Mouse (Mus musculus) spleen, adult 2 months (tissue): ENCODE results near the gene Tuba1c. TPM values are rescaled to one million over a fixed set of nuclear protein-coding genes. Genes with fewer than 3 reads are reported as not detected.

Experiments used
- DNase-seq, 2 experiments: peaks; one replicate each; pipeline versions ENCODE4 v3.0.0 to v3.0.0-alpha.2; 2012 to 2021; ENCODE audit warnings: low spot score in 2 of 2, low read depth in 1 of 2
- H3K27ac ChIP-seq: fragments of 200-500 bp; 2 replicates; pipeline ENCODE4 v1.5.1; 2012; ENCODE audit warnings: low read length, inconsistent platforms; ENCODE audit not compliant: insufficient read depth
- H3K27me3 ChIP-seq: fragments of 200-500 bp; 2 replicates; pipeline ENCODE4 v1.6.1; 2012; ENCODE audit warnings: mild to moderate bottlenecking, moderate library complexity, low read length, inconsistent platforms; ENCODE audit not compliant: control insufficient read depth, insufficient read depth
- H3K36me3 ChIP-seq: fragments of 200-500 bp; 2 replicates; pipeline ENCODE4 v1.6.1; 2012; ENCODE audit warnings: mild to moderate bottlenecking, low read length, inconsistent platforms; ENCODE audit not compliant: control insufficient read depth, insufficient read depth
- H3K4me1 ChIP-seq: fragments of 200-500 bp; 2 replicates; pipeline ENCODE4 v1.6.1; 2011; ENCODE audit warnings: inconsistent platforms; ENCODE audit not compliant: control insufficient read depth, insufficient read depth, insufficient read length
- H3K4me3 ChIP-seq: fragments of 200-500 bp; 2 replicates; pipeline ENCODE4 v1.5.1; 2011; ENCODE audit warnings: mild to moderate bottlenecking, inconsistent platforms; ENCODE audit not compliant: insufficient read depth, insufficient read length; ENCODE audit errors: extremely low read depth
- CTCF ChIP-seq: fragments of 200-500 bp; IDR thresholded peaks from 2 replicates; pipeline ENCODE4 v1.5.1; 2011; ENCODE audit warnings: mild to moderate bottlenecking, inconsistent platforms; ENCODE audit not compliant: insufficient read depth, insufficient read length, insufficient replicate concordance; ENCODE audit errors: extremely low read depth
- POLR2A ChIP-seq: fragments of 200-500 bp; IDR thresholded peaks from 2 replicates; pipeline ENCODE4 v1.6.1; 2011; ENCODE audit warnings: low read depth, low read length, inconsistent platforms
- WGBS: fragments of 180-500 bp; shearing (Covaris S2); methylation state at CpG from one replicate; pipeline ENCODE4 v1.1.7; 2018; 5-methylcytosine and 5-hydroxymethylcytosine counted together
- polyA plus RNA-seq: library from polyadenylated mRNA; depleted of rRNA; stranded (reverse); fragments of >200 nt; gene quantifications from 2 replicates; pipeline ENCODE4 v1.2.3, GENCODE M21; 2012

Gene Tuba1c
- polyA plus RNA-seq, 1 experiment: 119 TPM

GRCm38 (mm10) chr15:99079804-99080203 is 50.1 kb downstream of the Tuba1c start:
- no peak overlapping the region for H3K27ac ChIP-seq
- no peak for DNase-seq
- TF ChIP-seq POLR2A (no peak), CTCF (no peak)
- H3K36me3 ChIP-seq: no peaks in the 10 kb centered on the region
- H3K4me3 ChIP-seq: no peak overlapping the region
- H3K27me3 ChIP-seq: no peaks in the 10 kb centered on the region
- H3K4me1 ChIP-seq: peaks cover 3% of the 10 kb centered on the region
- 73% methylated on average over 3 of the region's 3 CpGs for WGBS

- no peak for DNase-seq
- Histone ChIP-seq H3K4me1 (peaks cover 1% of the 10 kb centered on the region; the same call in 1 of the 2 replicates), H3K27ac (no peak overlapping the region), H3K27me3 (peaks cover 5% of the 10 kb centered on the region), H3K36me3 (no peaks in the 10 kb centered on the region), H3K4me3 (no peak overlapping the region)
- 96% methylated on average over 12 of the region's 12 CpGs for WGBS
- TF ChIP-seq CTCF: no peak
- no peak for TF ChIP-seq POLR2A
Observed at GRCm38 (mm10) chr15:99082322-99082721, 52.6 kb downstream of the Tuba1c start.

- WGBS: 94% methylated on average over 16 of the region's 16 CpGs
- no peak for TF ChIP-seq CTCF
- no peak for TF ChIP-seq POLR2A
- Histone ChIP-seq H3K36me3 (no peaks in the 10 kb centered on the region), H3K27me3 (peaks cover 10% of the 10 kb centered on the region), H3K4me1 (peaks cover 4% of the 10 kb centered on the region; the same call in 1 of the 2 replicates), H3K27ac (no peak overlapping the region), H3K4me3 (no peak overlapping the region)
- no peak for DNase-seq
Observed at GRCm38 (mm10) chr15:99082840-99083239, 53.1 kb downstream of the Tuba1c start.

DNA sequence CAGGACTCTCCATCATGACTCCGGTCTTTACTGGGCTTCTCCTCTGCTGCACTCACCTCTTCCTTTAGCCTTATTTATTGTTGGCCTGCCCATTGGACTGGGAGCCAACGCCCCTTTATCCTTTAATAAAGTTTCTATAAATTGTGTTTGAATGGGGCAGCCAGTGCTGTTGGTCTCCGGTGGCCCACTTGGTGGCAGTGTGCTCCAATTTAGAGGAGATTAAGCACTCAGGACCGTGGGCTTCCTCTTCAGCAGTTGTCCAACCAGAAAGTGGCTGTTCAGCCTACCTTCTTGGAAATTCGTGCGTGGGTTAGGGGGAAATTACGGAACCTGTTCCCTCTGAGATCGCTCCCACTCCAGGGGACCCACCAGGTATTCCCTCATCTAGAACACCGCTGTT is 53.6 kb downstream of the Tuba1c start:
- H3K27ac ChIP-seq: no peak overlapping the region
- no peak overlapping the region for H3K4me3 ChIP-seq
- 67% methylated on average over 9 of the region's 9 CpGs for WGBS
- peaks cover 14% of the 10 kb centered on the region for H3K27me3 ChIP-seq
- DNase-seq: peak in 1 of 2 experiments; percentile 34
- TF ChIP-seq CTCF (peak; percentile 43; the same call in 1 of the 2 replicates), POLR2A (no peak)
- H3K4me1 ChIP-seq: peaks cover 4% of the 10 kb centered on the region; the same call in 1 of the 2 replicates
- no peaks in the 10 kb centered on the region for H3K36me3 ChIP-seq

- H3K4me3 ChIP-seq: no peak overlapping the region
- H3K4me1 ChIP-seq: peaks cover 4% of the 10 kb centered on the region; the same call in 1 of the 2 replicates
- TF ChIP-seq POLR2A: no peak
- no peaks in the 10 kb centered on the region for H3K36me3 ChIP-seq
- WGBS: 31% methylated on average over 11 of the region's 11 CpGs
- H3K27ac ChIP-seq: no peak overlapping the region
- H3K27me3 ChIP-seq: peaks cover 16% of the 10 kb centered on the region
- DNase-seq: no peak
Observed at GRCm38 (mm10) chr15:99083867-99084557, 54.3 kb downstream of the Tuba1c start.

DNA sequence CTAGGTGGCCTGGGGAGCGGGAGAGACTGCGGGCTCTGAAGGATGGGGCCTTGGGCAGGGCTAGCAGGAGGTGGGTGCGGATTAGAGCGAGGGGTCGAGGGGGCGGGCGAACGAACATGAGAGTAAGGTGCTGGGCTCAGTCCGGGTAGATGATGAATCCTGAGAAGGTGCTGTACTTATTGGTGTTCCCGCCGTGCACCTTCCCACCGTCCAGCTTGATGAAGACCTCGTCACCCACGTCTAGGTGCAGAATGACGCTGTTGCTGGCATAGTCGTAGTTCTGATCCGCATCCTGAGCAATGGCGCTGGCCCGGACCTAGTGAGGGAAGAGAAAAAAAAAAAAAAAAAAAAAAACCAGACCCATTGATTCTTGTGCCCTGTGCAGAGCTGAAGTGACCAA is 54.9 kb downstream of the Tuba1c start:
- no peak for DNase-seq
- TF ChIP-seq CTCF: no peak
- no peak for TF ChIP-seq POLR2A
- Histone ChIP-seq H3K36me3 (no peaks in the 10 kb centered on the region), H3K4me3 (no peak overlapping the region), H3K27ac (no peak overlapping the region), H3K4me1 (peaks cover 4% of the 10 kb centered on the region; the same call in 1 of the 2 replicates), H3K27me3 (peaks cover 16% of the 10 kb centered on the region)
- 49% methylated on average over 19 of the region's 19 CpGs for WGBS

DNA sequence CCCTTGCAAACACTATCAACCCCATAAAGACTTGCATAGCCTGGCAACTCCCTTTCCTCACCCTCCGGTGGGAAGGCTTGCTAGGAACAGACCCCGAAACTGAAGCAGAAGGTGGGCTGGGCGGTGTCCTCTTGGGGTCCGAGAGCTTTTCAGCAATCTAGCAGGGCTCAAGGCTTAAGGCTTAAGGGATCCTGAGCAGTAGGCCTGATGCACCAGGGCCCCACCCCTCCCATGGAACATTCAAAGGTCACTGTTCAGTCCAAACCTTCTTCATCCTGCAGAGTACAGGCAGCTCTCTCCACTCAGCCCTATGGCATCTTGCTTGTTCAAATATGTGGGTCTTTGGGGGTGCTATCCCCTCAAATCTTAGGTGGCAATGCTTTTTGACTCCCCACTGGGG is 56.3 kb downstream of the Tuba1c start:
- no peak for DNase-seq
- Histone ChIP-seq H3K4me1 (peaks cover 4% of the 10 kb centered on the region; the same call in 1 of the 2 replicates), H3K36me3 (no peaks in the 10 kb centered on the region), H3K27me3 (peaks cover 16% of the 10 kb centered on the region), H3K27ac (no peak overlapping the region), H3K4me3 (no peak overlapping the region)
- WGBS: 94% methylated on average over 4 of the region's 4 CpGs
- TF ChIP-seq POLR2A (no peak), CTCF (no peak)
